Mouse (Mus musculus) layer of hippocampus, adult 8-10 months (tissue): Measurements from ENCODE around the gene Vti1a. TPM values are rescaled to one million over a fixed set of nuclear protein-coding genes. Genes with fewer than 3 reads are reported as not detected.
A peak's percentile ranks its signal among the peaks of the same experiment; 100 is the strongest.

Source experiments
- DNase-seq, 2 experiments: peaks; one replicate each; pipeline ENCODE4 v3.0.0; 2022; ENCODE audit warnings: low spot score in 2 of 2
- total RNA-seq, 4 experiments: library from RNA; stranded (reverse); gene quantifications; 2 replicates each; pipeline ENCODE4 v1.2.4; 2022

The Vti1a gene
- 10 to 100 TPM; 56.7 to 64.1 (median 60.2) TPM for total RNA-seq

DNA sequence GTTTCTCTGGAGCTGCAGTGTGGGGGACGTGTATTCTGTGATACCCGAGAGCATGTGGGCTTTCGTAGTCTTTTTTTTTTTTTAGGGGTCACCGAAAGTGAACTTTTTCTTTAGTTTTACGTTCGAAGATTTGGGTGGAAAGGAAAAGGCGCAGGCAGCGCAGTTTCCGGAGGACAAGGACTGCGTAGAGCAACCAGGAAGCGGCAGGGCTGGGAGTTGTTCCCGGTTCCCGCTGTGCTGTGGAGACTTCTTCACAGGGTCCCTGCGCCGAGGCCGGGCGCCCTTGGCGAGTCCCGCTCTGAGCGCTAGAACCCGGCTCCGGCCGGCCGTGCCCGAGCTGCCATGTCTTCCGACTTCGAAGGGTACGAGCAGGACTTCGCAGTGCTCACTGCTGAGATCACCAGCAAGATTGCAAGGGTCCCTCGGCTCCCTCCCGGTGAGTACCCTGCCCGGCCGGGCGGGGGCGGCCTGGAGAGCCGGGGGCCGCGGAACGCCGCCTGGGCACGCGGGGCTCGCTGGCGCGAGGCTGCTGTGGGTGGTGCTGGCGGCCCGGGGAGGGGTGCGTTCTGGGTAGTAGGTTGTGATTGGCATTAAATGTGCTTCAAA is at the start of gene Vti1a:
Gene Vti1a, plus strand, starts transcription at position 187 of the 606 bp plus-strand sequence.
- peak; percentile 74 to 87 for DNase-seq

DNA sequence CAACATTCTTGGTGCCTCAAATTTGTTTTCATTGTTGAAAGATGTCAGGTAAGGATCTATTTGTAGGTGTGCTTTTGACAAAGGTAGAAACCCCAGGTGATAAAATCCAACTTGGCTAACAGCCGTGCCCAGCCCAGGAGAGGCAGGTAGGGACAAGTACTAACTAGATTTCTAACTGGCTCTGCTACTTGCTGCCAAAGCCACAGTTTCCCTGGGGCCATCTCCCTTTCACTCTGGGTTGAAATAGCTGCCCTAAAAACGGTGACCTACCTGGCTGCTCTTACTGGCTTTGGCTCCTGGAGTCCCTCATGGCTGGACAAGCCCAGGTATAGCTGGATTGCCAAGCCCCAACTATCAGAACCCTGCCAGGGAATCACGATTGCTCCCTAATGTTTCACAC is 49.3 kb upstream of the Vti1a start:
- no peak for DNase-seq

DNA sequence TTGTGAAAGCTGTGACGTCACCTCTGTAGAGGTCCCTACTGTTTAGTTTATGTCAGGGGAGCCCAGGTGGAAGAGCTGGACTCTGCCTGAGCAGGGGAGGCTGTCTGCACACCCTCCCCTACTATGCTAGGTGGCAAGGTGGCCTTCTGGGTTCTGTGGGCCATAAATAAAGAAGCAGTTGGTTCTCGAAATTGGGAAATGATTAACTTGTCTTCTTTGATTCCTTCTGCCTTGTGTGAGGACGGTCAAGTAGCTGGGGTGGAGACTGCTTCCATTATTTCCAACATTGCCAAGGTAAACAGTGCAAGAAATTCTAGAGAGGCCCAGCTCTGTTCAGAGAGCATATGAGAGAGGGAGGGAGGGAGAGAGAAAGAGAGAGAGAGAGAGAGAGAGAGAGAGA is 47.9 kb upstream of the Vti1a start:
- no peak for DNase-seq

DNA sequence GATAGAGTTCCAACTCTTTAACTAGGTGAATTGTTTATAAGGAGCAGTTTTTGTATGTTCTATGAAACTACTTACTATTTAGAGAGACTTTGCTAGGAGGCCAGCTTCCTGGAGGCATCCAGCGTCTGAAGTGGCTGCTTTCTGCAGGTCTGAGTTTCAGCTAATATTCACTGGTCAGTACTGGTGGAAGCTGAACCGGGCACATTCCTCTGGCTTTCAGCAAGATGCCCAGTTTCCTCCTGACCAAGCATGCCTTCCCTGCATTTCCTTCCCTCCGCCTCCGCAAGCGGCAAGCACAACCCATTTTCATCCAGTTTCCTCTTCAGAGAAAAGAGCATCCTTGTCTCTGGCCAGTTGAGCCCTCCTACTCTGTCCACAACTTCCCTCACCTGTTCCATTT is 47.0 kb upstream of the Vti1a start:
- no peak for DNase-seq

DNA sequence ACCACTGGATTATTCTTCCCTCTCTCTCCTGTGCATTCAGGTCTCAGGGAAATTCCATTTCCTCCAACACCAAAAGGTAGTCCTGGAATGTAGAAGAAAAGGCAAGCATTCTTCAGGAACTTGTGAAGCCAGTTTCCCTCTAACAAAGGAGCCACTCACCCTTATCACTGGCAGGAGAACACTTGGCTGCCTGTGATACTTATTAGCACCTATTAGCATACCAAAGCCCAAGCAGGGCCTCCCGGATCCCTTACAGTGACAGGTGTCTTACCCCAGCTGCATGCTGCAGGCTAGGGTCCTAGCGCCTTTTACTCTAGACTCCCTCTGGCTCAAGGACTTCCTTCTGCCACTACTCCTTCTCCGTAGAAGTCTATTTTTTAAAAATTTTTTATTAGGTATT is 44.6 kb upstream of the Vti1a start:
- DNase-seq: no peak

DNA sequence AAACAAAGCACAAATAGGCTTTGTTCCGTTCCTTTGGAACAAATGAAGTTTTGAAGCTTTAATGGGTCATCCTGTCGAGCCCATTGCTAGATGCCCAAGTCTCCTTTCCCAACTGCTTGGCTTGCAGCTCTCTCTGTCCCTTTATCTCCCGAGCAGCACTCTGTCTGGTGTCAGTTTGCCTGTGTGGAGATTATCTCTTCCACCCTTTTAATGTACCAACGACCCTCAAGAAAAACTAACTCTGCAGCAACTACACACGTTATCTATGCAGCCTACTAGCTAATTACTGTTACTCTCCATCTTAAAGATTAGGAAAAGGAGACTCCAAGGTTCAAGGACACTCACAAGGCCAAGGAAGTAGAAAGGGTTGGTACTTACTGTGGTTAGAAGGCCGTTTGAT is 42.8 kb upstream of the Vti1a start:
- DNase-seq: no peak

DNA sequence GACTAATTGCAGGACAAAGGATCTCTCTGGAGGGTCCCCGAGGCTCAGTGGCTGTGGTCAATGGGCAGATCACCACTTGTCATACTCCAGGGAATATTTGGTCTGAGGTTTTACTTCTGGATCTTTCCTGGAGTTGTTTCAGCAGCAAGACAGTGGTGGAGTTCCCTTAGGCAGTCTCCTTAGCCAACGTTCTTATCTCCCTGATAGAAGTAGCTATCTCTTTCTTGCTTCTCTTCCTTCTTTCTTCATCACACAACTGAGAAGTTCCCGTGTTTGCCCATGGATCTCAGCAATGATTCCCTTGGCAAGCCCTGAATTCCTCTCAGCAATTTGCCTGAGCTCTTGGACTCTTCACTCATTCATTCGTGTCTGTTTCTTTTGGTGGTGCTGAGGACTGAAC is 40.0 kb upstream of the Vti1a start:
- no peak for DNase-seq

DNA sequence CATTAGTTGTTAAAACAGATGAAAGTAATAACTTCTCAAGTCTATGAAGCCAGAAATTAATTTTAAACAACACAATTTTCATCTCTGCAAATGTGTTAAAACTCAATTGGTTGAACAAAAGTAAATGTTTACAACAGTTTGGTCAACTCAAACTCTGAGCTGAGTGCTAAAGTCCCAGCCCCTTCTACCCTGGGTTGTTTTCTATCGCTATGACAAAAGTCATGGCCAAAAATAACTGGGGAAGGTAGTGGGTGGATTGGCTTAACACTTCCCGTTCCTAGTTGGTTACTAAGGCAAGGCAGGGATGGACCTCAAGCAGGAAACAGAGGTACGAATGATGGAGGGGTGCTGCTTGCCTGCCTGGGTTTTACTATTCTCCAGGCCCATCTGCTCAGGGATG is 39.3 kb upstream of the Vti1a start:
- no peak for DNase-seq

DNA sequence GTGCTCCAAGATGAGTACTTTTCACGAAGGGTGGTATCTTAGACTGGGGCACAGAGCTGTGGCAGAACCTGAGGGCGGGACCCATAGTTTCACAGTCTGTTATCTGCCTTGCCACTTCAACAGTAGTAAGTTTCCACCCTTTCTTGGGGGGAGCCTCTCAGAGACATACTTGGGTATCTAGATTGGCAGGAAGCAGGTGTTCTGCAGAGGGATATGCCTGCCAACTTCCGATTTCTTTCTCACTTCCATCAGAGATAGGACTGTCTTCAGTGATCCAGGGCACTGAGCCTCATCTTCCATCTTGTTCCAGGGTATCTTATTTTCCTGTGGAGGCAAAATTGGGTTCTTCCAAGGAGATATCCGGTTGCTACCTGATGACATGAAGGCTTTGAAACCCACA is 32.0 kb upstream of the Vti1a start:
- no peak for DNase-seq

DNA sequence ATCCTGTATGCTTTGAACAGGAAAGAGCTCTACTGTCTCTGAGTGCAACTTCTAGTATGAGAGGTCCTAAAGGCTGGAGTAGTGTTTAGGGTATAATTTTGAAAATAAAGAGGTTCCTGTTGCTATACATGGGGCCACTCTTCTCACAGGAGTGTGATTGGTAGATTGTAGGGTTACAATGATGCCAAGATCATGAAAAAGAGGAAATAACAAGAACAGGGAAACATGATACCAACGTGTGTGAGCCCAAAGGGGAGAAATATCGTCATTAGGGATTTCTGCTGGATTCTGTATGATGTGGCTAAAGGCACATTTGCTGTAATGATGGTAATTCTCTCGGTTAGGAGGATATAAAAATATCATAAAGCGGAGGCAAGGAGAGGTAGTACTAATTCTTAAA is 30.1 kb upstream of the Vti1a start:
- no peak for DNase-seq

DNA sequence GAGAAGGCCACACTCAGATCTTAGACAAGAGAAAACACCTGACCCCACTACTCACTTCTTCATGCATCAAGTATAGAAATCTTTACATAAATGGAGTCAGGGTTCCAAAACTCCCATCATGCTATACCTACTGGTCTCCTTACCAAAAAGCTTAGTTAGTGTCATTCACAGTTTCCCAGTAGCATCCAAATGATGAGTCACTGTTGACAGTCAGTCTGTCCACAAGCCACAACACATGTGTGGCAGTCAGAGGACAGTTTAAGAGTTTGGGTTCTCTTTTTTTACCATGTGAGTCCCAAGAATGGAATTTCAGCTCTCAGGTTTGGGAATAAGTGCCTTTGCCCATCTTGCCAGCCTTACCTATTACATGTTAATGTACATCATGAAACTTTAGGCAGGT is 27.1 kb upstream of the Vti1a start:
- no peak for DNase-seq

DNA sequence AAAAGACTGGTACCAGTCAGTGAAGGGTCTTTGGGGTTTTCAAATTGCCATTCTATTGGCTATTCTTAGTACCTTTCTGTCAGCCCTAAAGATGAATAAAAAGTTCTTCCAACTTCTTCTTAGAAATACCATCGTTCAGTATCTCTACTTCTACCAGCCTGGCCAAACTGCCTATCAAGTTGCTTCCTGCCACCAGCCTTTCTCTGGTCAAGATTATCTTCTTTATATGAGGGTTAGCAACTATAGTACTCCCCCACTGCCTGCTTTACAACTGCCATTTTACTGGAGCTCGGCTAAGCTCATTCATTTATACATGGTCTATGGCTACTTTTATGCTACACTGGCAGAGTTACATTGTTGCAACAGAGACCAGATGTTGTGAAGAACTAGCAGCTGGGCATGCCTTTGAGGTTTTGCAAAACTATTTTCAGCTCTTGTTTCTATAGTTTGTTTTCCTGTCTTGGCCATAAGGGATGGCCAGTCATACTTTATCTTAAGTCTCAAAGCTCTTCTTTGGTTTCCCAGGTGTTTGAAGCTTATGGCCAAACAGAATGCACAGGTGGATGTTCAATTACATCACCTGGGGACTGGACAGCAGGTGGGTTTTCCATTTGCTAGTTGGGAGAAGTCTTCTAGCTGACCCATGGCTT is 25.3 kb upstream of the Vti1a start:
- no peak for DNase-seq

DNA sequence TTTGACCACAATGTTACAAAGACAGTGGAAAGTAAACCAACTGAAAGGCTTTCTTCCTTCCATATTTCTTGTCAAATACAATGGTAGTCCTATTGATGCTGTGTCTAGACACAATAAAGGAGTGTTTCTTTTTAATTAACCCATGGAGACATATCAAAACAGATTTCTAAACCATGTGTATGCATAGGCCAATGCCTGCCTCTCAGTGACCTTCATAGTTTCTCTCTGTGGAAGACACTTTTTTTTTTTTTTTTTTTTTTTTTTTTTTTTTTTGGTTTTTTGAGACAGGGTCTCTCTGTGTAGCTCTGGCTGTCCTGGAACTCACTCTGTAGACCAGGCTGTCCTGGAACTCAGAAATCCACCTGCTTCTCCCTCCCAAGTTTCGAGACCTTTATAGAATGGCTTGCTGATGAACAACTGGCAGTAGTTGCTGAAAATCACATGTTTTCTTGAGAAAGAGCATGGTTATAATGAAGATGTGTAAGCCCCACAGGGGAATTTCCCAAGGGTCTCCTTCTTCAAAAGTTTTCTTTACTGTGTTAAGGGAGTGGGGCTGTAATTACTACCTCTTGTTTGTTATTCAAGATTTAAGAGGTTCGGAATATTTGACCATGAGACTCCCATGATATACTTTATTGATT is 23.8 kb upstream of the Vti1a start:
- DNase-seq: no peak

DNA sequence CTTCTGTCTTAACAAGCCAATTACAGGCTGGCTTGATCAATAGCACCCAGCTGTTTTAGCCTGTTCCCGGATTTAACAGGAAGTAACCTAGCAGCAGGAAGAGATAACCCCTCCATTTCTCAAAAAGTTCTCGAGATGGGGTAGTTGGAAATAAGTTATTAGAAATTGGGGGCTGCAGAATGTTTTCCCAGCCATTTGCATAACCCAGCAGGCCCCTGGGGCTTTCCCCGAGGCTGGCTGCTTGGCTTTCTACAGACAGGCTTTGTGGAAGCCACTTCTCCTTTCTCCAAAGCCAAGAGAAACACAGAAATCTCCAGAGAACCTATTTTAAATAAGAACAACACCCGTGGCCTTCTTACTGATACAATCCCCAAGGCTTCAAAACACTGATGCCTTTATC is 22.9 kb upstream of the Vti1a start:
- no peak for DNase-seq

DNA sequence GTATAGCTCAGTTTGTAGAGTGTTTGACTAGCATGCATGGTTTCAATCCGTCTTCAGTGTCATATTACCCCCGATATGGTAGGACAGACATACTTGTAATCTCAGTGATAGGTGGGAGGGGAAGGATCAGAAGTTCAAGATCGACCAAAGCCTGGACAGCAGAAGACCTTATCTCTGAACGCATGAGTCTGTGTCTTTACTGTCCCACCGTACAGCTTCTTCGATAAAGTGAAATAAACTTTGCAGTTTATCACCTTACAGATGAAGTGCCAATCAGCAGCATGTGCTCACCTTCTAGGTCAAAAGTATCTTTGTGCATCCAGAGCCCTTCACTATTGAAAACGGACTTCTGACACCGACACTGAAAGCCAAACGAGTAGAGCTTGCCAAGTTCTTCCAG is 21.0 kb upstream of the Vti1a start:
- DNase-seq: no peak

DNA sequence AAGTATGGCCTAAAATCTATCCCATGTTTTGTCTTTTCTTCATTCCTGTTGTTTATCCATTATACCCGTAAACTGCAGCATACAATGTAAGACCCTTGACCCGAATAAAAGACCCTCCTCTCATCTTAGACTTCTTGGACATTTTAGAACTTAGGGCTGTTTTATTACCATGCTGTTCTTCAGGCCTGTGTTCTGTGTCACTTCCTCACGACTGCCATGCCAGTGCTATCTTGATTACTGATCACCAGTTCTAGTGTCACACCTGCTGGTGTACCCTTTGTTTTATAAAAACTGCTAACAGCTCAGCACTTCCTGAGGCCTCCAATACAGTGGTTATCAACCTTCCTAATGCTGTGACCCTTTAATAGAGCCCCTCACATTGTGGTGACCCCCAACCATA is 20.5 kb upstream of the Vti1a start:
- DNase-seq: no peak

DNA sequence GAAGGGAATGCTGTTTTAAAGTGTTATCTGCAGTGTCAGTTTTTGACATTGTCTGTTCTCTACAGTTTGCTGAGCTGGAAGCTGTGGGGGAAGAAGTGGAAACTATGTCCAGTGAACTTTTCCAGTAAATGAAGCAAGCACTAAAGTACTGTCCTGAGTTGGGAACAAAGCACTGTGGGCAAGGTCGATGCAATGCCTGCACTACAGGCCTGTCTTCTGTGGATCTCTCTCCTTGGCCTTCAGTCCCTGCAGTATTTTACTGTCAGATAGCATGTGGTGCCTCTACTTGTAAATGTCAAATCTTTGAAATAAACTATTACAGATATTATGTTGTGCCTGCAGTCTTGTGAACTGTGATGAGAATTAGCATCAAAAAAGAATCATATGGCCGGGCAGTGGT is 19.8 kb upstream of the Vti1a start:
- DNase-seq: no peak

DNA sequence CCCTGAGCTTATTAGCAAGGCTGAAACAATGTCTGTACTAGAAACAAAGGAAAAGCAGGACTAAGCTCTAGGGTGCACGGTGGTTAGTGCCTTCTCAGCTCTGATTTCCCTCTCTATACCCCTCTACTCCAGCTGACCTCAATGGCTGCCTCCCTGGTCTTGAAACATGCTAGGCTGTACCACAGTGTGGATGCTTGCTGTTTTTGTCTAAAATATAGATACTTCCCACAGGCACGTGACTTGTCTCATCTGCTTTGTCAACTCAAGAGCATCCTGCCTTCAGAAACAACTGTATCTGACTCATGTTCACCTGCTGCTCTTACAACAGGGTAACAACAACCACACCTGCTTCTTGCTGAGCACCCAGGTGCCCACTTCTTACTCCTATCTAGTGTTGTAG is 18.6 kb upstream of the Vti1a start:
- no peak for DNase-seq

DNA sequence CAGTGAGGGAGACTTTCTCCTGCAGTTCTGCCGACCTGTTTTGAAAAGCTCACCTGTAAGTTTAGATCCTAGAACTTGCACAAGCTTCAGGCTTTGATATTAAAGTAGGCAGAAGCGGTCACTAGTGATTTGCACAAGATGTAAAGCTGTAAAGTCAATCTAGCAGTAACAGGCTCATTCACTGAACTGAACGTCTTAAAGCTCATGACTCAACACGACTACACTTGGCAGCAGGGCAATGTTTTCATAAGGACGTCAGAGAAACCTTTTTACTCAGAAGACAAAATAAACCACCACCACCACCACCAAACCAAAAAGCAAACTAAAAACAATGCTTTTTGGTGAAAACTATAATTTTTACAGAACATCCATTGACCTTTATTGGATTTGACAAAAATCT is 18.1 kb upstream of the Vti1a start:
- DNase-seq: no peak

DNA sequence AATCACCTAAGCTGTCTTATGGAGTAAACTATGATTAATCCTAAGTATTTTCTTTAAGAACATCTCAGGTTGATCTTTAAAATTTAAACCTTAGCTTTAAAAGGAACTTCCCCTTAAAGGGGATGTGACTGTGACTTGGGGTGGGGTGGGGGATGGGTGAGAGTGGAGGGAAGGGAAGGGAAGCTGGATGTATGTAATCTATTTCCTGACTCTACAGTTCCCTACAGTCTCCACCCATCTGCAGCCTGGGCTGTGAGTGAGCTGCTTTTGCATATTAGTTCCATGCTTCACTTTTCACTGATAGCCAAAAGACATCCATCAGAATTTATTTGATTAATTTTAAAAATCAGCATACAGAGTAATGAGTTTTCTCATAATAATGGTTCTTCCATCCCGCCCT is 16.7 kb upstream of the Vti1a start:
- DNase-seq: no peak

DNA sequence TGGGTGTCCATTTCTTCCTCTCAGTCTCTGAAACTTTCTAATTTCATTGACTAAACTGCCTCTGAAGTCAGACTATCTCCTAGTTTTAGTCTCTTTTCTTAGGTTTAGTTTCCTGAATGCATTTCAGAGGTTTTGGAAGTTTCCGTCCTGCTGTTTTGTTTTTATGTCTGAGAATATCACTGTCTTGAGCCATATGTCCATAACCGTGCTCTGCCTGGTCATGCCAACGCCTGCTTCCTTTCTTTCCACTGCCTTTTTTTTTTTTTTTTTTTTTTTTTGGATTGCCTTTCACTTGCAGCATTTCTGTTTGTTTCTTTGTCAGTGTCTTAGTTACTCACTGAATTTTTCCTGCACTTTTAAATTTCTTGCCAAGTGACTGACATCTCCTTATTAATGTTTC is 15.6 kb upstream of the Vti1a start:
- DNase-seq: no peak

DNA sequence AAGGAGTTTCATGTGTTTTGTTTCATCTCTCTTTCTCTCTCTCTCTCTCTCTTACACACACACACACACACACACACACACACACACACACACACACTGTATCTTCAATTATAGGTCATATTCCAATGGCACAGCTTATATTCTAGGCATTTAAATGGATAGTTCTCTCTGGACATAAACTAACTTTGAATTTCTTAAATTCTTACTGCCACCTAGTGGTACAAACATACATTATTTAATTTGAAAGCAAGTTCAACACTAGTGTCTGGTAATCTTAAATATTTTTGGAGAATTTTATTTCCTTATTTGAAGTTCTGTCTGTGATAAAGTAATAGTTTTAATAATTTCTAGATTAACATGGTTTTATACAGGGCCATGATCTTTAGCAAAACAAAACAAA is 11.1 kb upstream of the Vti1a start:
- DNase-seq: no peak

DNA sequence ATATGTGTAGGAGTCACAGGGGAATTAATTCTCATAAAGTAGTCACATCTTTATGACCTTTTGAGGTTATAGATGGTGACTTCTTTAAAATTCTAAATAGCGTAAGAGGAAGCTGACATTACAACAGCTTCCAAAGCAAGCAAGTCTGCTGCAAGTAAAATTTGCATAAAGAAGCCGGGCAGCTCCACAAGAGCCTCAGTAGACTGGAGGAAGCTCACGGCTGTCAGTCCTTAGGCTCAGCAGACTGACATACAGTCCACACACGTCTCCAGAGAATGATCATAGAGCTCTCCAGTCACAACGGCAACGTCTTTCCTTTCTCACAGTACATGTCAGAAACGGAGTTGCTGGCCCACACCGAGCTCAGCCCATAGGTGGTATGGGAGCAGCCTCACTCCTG is 4.2 kb upstream of the Vti1a start:
- no peak for DNase-seq
